32 mouse cellular contexts compared by ENCODE assay signal in genomic region chr4:53396623-53397192, GRCm38 (mm10). TPM values are rescaled to one million over a fixed set of nuclear protein-coding genes. Genes with fewer than 3 reads are reported as not detected.
DNase-seq lines count a peak whose midpoint lies in the region; ATAC-seq and TF ChIP-seq lines count a peak whose summit lies in the region.
"Had no signal": no experiment of that assay in that cellular context is flagged by ENCODE, and none has a peak within 500 bp of the region (broad histone marks: within the 10 kb centered on the region; RNA-seq: fewer than 3 reads in every experiment).

No protein-coding gene starts in this region.

- no peak for TF ChIP-seq CTCF in forebrain, postnatal 0 days (IDR thresholded peaks at IDR 0.05; ENCODE audit: low read depth)

- H3K9me3 ChIP-seq in heart, embryonic 16.5 days (replicated peaks; ENCODE audit: control insufficient read depth, low read length): no peaks in the 10 kb centered on the region
- H3K9me3 ChIP-seq in heart, embryonic 10.5 days: no peaks in the 10 kb centered on the region
- no peaks in the 10 kb centered on the region for H3K9me3 ChIP-seq in neural tube, embryonic 13.5 days
- no peaks in the 10 kb centered on the region for H3K9me3 ChIP-seq in forebrain, postnatal 0 days (ENCODE audit: low read length)
- H3K9me3 ChIP-seq: embryonic facial prominence, embryonic 12.5 days; forebrain, embryonic 10.5 days; forebrain, embryonic 15.5 days; hindbrain, embryonic 12.5 days; intestine, embryonic 15.5 days; limb, embryonic 10.5 days; limb, embryonic 15.5 days; lung, embryonic 15.5 days; midbrain, embryonic 10.5 days; midbrain, embryonic 15.5 days; neural tube, embryonic 12.5 days had no signal

- no peaks in the 10 kb centered on the region for H3K27me3 ChIP-seq in heart, embryonic 16.5 days (ENCODE audit: control insufficient read depth, insufficient read depth, low read length)
- no peaks in the 10 kb centered on the region for H3K27me3 ChIP-seq in heart, embryonic 10.5 days (ENCODE audit: insufficient read depth, poor library complexity, severe bottlenecking)
- H3K27me3 ChIP-seq in neural tube, embryonic 13.5 days: no peaks in the 10 kb centered on the region
- no peaks in the 10 kb centered on the region for H3K27me3 ChIP-seq in myocyte (ENCODE audit: control insufficient read depth, insufficient read depth, insufficient read length)
- no peaks in the 10 kb centered on the region for H3K27me3 ChIP-seq in forebrain, postnatal 0 days (ENCODE audit: insufficient read depth, low read length)
- H3K27me3 ChIP-seq: CH12.LX; embryonic facial prominence, embryonic 12.5 days; forebrain, embryonic 15.5 days; hindbrain, embryonic 12.5 days; intestine, embryonic 15.5 days; limb, embryonic 15.5 days; lung, embryonic 15.5 days; midbrain, embryonic 15.5 days; neural tube, embryonic 12.5 days had no signal

- WGBS in heart, embryonic 16.5 days: 75% methylated on average over 11 of the region's 11 CpGs
- WGBS in heart, embryonic 10.5 days: 74% methylated on average over 11 of the region's 11 CpGs
- WGBS in neural tube, embryonic 13.5 days: 51% methylated on average over 11 of the region's 11 CpGs
- WGBS in forebrain, postnatal 0 days: 75% methylated on average over 11 of the region's 11 CpGs

- no peak for ATAC-seq in heart, embryonic 16.5 days (replicated peaks; ENCODE audit: extremely low read depth, insufficient read depth, low FRiP score)
- ATAC-seq in neural tube, embryonic 13.5 days (ENCODE audit: low read depth): peak; percentile 72
- ATAC-seq in forebrain, postnatal 0 days: no peak
- ATAC-seq: activated CD4-positive, CD25-positive, alpha-beta regulatory T cell, adult 4 months; hindbrain, postnatal 0 days; intestine, embryonic 15.5 days; midbrain, embryonic 15.5 days had no signal

- H3K4me1 ChIP-seq in heart, embryonic 16.5 days (ENCODE audit: control insufficient read depth, insufficient read depth, low read length): peaks cover 13% of the 10 kb centered on the region
- H3K4me1 ChIP-seq in heart, embryonic 10.5 days: peaks cover 4% of the 10 kb centered on the region; the same call in 1 of the 2 replicates
- no peaks in the 10 kb centered on the region for H3K4me1 ChIP-seq in neural tube, embryonic 13.5 days (replicated peaks)
- H3K4me1 ChIP-seq in forebrain, postnatal 0 days (ENCODE audit: insufficient read depth): peaks cover 7% of the 10 kb centered on the region; the same call in 1 of the 2 replicates
- H3K4me1 ChIP-seq: embryonic facial prominence, embryonic 12.5 days; hindbrain, embryonic 12.5 days; intestine, embryonic 15.5 days; midbrain, embryonic 10.5 days; neural tube, embryonic 12.5 days had no signal

- H3K4me2 ChIP-seq in heart, embryonic 16.5 days (ENCODE audit: low read depth, low read length): no peak overlapping the region
- no peak overlapping the region for H3K4me2 ChIP-seq in neural tube, embryonic 13.5 days
- H3K4me2 ChIP-seq in myocyte (ENCODE audit: low read depth): peak overlapping the region; percentile 40
- H3K4me2 ChIP-seq in forebrain, postnatal 0 days (ENCODE audit: low read depth): no peak overlapping the region
- H3K4me2 ChIP-seq: embryonic facial prominence, embryonic 12.5 days; forebrain, embryonic 15.5 days; heart, embryonic 11.5 days; hindbrain, embryonic 12.5 days; intestine, embryonic 15.5 days; limb, embryonic 15.5 days; lung, embryonic 15.5 days; midbrain, embryonic 15.5 days; neural tube, embryonic 12.5 days had no signal

- no peak overlapping the region for H3K4me3 ChIP-seq in heart, embryonic 16.5 days (ENCODE audit: low read length)
- H3K4me3 ChIP-seq in heart, embryonic 10.5 days: no peak overlapping the region
- H3K4me3 ChIP-seq in neural tube, embryonic 13.5 days: no peak overlapping the region
- no peak overlapping the region for H3K4me3 ChIP-seq in myocyte
- H3K4me3 ChIP-seq in forebrain, postnatal 0 days (ENCODE audit: low read depth, low read length): no peak overlapping the region
- H3K4me3 ChIP-seq: embryonic facial prominence, embryonic 12.5 days; forebrain, embryonic 10.5 days; forebrain, embryonic 15.5 days; hindbrain, embryonic 12.5 days; intestine, embryonic 15.5 days; limb, embryonic 10.5 days; limb, embryonic 15.5 days; lung, embryonic 15.5 days; midbrain, embryonic 10.5 days; midbrain, embryonic 15.5 days; neural tube, embryonic 12.5 days had no signal

- TF ChIP-seq POLR2A in myocyte (IDR thresholded peaks at IDR 0.05; ENCODE audit: insufficient read length, low read depth): no peak

- H3K9ac ChIP-seq in heart, embryonic 16.5 days (ENCODE audit: low read length): no peak overlapping the region
- no peak overlapping the region for H3K9ac ChIP-seq in neural tube, embryonic 13.5 days
- H3K9ac ChIP-seq in forebrain, postnatal 0 days: no peak overlapping the region
- H3K9ac ChIP-seq: embryonic facial prominence, embryonic 12.5 days; forebrain, embryonic 15.5 days; hindbrain, embryonic 12.5 days; intestine, embryonic 15.5 days; limb, embryonic 15.5 days; liver, embryonic 14.5 days; lung, embryonic 15.5 days; midbrain, embryonic 15.5 days; neural tube, embryonic 12.5 days had no signal

- H3ac ChIP-seq in myocyte (ENCODE audit: control insufficient read depth, insufficient read length): no peak overlapping the region

- H3K36me3 ChIP-seq in heart, embryonic 16.5 days (ENCODE audit: control insufficient read depth, insufficient read depth): no peaks in the 10 kb centered on the region
- H3K36me3 ChIP-seq in heart, embryonic 10.5 days: no peaks in the 10 kb centered on the region
- no peaks in the 10 kb centered on the region for H3K36me3 ChIP-seq in neural tube, embryonic 13.5 days
- H3K36me3 ChIP-seq in myocyte (ENCODE audit: control insufficient read depth, insufficient read depth): no peaks in the 10 kb centered on the region
- H3K36me3 ChIP-seq in forebrain, postnatal 0 days (ENCODE audit: insufficient read depth): no peaks in the 10 kb centered on the region
- H3K36me3 ChIP-seq: embryonic facial prominence, embryonic 12.5 days; forebrain, embryonic 10.5 days; forebrain, embryonic 15.5 days; hindbrain, embryonic 12.5 days; intestine, embryonic 15.5 days; limb, embryonic 10.5 days; limb, embryonic 15.5 days; lung, embryonic 15.5 days; midbrain, embryonic 10.5 days; midbrain, embryonic 15.5 days; neural tube, embryonic 12.5 days had no signal

- H3K79me2 ChIP-seq in myocyte (ENCODE audit: control insufficient read depth, insufficient read depth): no peaks in the 10 kb centered on the region

- DNase-seq in heart, embryonic 10.5 days (ENCODE audit: low spot score): no peak
- DNase-seq in neural tube, embryonic 10.5 days (ENCODE audit: extremely low spot score, low spot score): no peak
- no peak for DNase-seq in forebrain, postnatal 0 days
- DNase-seq: adrenal gland, adult 8-10 months; B cell, adult 2 months; cerebellum, adult 11 months; cerebellum, adult 9-11 months; embryo, embryonic 11 days; gastrocnemius, postnatal 10 days; kidney, adult 2 months; layer of hippocampus, postnatal 36 days; retina, postnatal 1 day; right cerebral cortex, postnatal 14 days had no signal

- 0 out of 2 replicates have a peak overlapping the region, but pooled peaks have one; percentile 21 for H3K27ac ChIP-seq in heart, embryonic 16.5 days (ENCODE audit: low read length)
- H3K27ac ChIP-seq in heart, embryonic 10.5 days: no peak overlapping the region
- no peak overlapping the region for H3K27ac ChIP-seq in neural tube, embryonic 13.5 days (replicated peaks)
- no peak overlapping the region for H3K27ac ChIP-seq in forebrain, postnatal 0 days (ENCODE audit: low read depth, low read length)
- H3K27ac ChIP-seq: embryonic facial prominence, embryonic 12.5 days; forebrain, embryonic 10.5 days; hindbrain, embryonic 12.5 days; hindbrain, postnatal 0 days; intestine, embryonic 15.5 days; limb, embryonic 10.5 days; liver, embryonic 14.5 days; lung, embryonic 15.5 days; midbrain, embryonic 10.5 days; midbrain, embryonic 15.5 days; neural tube, embryonic 12.5 days had no signal

TF ChIP-seq in myocyte, 11 proteins besides CTCF, POLR2A, EP300 and RAD21:
- TF ChIP-seq TCF3 (IDR thresholded peaks at IDR 0.05; ENCODE audit: insufficient read length, low read depth) (no peak), MYOG (IDR thresholded peaks at IDR 0.05; ENCODE audit: control insufficient read depth in 1 of 3, insufficient read depth in 1 of 3, insufficient read length in 2 of 3, low read depth in 2 of 3) (no peak), SRF (IDR thresholded peaks at IDR 0.05; ENCODE audit: control insufficient read depth, insufficient read length, low read depth) (no peak), CEBPB (IDR thresholded peaks at IDR 0.05; ENCODE audit: insufficient read depth, poor library complexity, severe bottlenecking) (no peak), USF1 (IDR thresholded peaks at IDR 0.05; ENCODE audit: low read depth) (no peak), MAX (IDR thresholded peaks at IDR 0.05; ENCODE audit: low read depth) (no peak), E2F4 (IDR thresholded peaks at IDR 0.05; ENCODE audit: insufficient read depth) (no peak), TCF12 (IDR thresholded peaks at IDR 0.05; ENCODE audit: insufficient read depth, poor library complexity, severe bottlenecking) (no peak), POLR2AphosphoS2 (IDR thresholded peaks at IDR 0.05; ENCODE audit: insufficient read length, low read depth) (no peak), REST (IDR thresholded peaks at IDR 0.05; ENCODE audit: insufficient read depth, insufficient read length) (no peak), MYOD1 (IDR thresholded peaks at IDR 0.05; ENCODE audit: control insufficient read depth in 1 of 3, insufficient read length in 2 of 3, low read depth in 2 of 3) (no peak)

RNA-seq across cellular contexts. Expression of gene Slc44a1, which starts 43.5 kb away (rescaled TPM):
- polyA plus RNA-seq in heart, embryonic 16.5 days (2015; fragmentation: Nextera tagmentation; extraction: Ambion mirVana): 15.4 and 20.3 TPM in 2 replicates
- polyA plus RNA-seq in heart, embryonic 10.5 days (2016; fragmentation: Nextera tagmentation; extraction: Ambion mirVana): 15.9 and 16.3 TPM in 2 replicates
- 11.9 and 13.3 TPM in 2 replicates for polyA plus RNA-seq in neural tube, embryonic 13.5 days (2015; fragmentation: Nextera tagmentation; extraction: Ambion mirVana)
- 43.7 TPM for polyA plus RNA-seq in myocyte (2012; fragmentation: generic; extraction: Trizol)
- 29.3 and 31.9 TPM in 2 replicates for total RNA-seq in forebrain, postnatal 0 days (2014; rRNA removed)
- polyA plus RNA-seq in forebrain, postnatal 0 days (2015; fragmentation: Nextera tagmentation; extraction: Ambion mirVana): 11.9 and 12.4 TPM in 2 replicates
